Mouse (Mus musculus) stomach, postnatal 0 days (tissue): ENCODE data around the gene Fer1l5.

Experiments
- CTCF ChIP-seq: IDR thresholded peaks from 2 replicates; pipeline ENCODE4 v1.5.1; 2016; ENCODE audit warnings: antibody characterized with exemption, low read depth, mild to moderate bottlenecking, moderate library complexity
- EP300 ChIP-seq: optimal IDR thresholded peaks from 2 replicates; pipeline ENCODE3; 2016; ENCODE audit warnings: antibody characterized with exemption

GRCm38 (mm10) chr1:36368969-36369645 is 3.0 kb upstream of the Fer1l5 start, which contains the start of gene Kansl3:
- TF ChIP-seq CTCF (0 out of 2 replicates have a peak, but pooled peaks have one; percentile 6), EP300 (peak; percentile 82)
